Mouse (Mus musculus) lung, adult 2 months (tissue): ENCODE results near the gene Akap9.
"Not testable (repeated sequence)": the region's sequence is repeated elsewhere in the genome, so short reads cannot be mapped to it uniquely, and the experiment has no call there.

Experiments
- CTCF ChIP-seq: fragments of 200-500 bp; IDR thresholded peaks from 2 replicates; pipeline ENCODE4 v1.5.1; 2011; ENCODE audit warnings: mild to moderate bottlenecking, low read length, control low read depth; ENCODE audit not compliant: insufficient read depth
- POLR2A ChIP-seq: fragments of 200-500 bp; IDR thresholded peaks from 2 replicates; pipeline ENCODE4 v1.6.1; 2011; ENCODE audit warnings: low read depth, mild to moderate bottlenecking, control low read depth, low read length, borderline replicate concordance; ENCODE audit errors: extremely low read depth

DNA sequence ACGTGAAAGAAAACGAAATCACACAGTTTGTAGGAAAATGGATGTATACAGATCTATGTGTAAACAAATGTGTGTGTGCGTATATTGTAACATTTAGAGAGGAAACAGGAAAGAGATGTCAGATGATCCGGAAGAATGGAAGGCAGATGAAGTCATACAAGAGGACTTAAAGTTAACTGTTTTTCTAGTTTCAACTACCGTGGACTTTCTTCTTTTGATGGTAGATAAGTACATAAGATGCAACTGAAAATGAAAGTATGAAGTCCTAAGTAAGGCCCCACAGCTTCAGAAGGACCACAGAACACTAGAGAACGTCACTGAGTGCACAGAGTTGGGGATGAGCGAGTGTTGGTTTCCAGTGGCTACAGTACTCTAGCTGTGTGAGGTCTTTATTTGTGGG lies 41.0 kb upstream of the Akap9 start:
- not testable (repeated sequence) for TF ChIP-seq POLR2A, CTCF
